Comparison of ENCODE assay signal across 9 mouse cellular contexts in genomic region chr2:25578796-25579736, GRCm38 (mm10). TPM values are rescaled to one million over a fixed set of nuclear protein-coding genes. Genes with fewer than 3 reads are reported as not detected.
A peak's percentile ranks its signal among the peaks of the same experiment; 100 is the strongest.
DNase-seq lines count a peak whose midpoint lies in the region; ATAC-seq and TF ChIP-seq lines count a peak whose summit lies in the region.
"Had no signal": no experiment of that assay in that cellular context is flagged by ENCODE, and none has a peak within 500 bp of the region (broad histone marks: within the 10 kb centered on the region; RNA-seq: fewer than 3 reads in every experiment).

No protein-coding gene starts in this region.

- peak; percentile 34 for DNase-seq in kidney, postnatal 10 days
- no peak for DNase-seq in kidney, adult 18-20 months
- DNase-seq in liver, postnatal 0 days = no peak
- DNase-seq in natural killer cell, adult 2 months (ENCODE audit: low spot score in 2 of 2) = no peak
- no peak for DNase-seq in urinary bladder, adult 18-20 months (ENCODE audit: low spot score in 2 of 2)
- no peak for DNase-seq in kidney, postnatal 25 days

- H3K9me3 ChIP-seq in forebrain, embryonic 15.5 days = no peaks in the 10 kb centered on the region
- H3K9me3 ChIP-seq in liver, postnatal 0 days (ENCODE audit: low read length) = no peaks in the 10 kb centered on the region
- H3K9me3 ChIP-seq: liver, embryonic 15.5 days had no signal

- H3K27me3 ChIP-seq in forebrain, embryonic 15.5 days = peaks cover 57% of the 10 kb centered on the region
- H3K27me3 ChIP-seq in liver, postnatal 0 days (ENCODE audit: insufficient read depth, low read length) = peaks cover 55% of the 10 kb centered on the region

- H3K36me3 ChIP-seq in forebrain, embryonic 15.5 days = peaks cover 6% of the 10 kb centered on the region
- peaks cover 7% of the 10 kb centered on the region for H3K36me3 ChIP-seq in liver, postnatal 0 days (replicated peaks; ENCODE audit: insufficient read depth, low read length)

- H3K4me1 ChIP-seq in brown adipose tissue, adult 24 weeks (ENCODE audit: control insufficient read depth, insufficient read depth, insufficient read length, low read length) = peaks cover 3% of the 10 kb centered on the region; the same call in 1 of the 2 replicates
- peaks cover 67% of the 10 kb centered on the region for H3K4me1 ChIP-seq in forebrain, embryonic 15.5 days
- H3K4me1 ChIP-seq in liver, postnatal 0 days (ENCODE audit: insufficient read depth) = peaks cover 41% of the 10 kb centered on the region

- no peak overlapping the region for H3K9ac ChIP-seq in forebrain, embryonic 15.5 days (replicated peaks)
- H3K9ac ChIP-seq in liver, postnatal 0 days (replicated peaks) = no peak overlapping the region
- H3K9ac ChIP-seq: liver, embryonic 15.5 days had no signal

- TF ChIP-seq EP300 in liver, postnatal 0 days (IDR thresholded peaks at IDR 0.05; ENCODE audit: low read depth) = no peak

- H3K4me2 ChIP-seq in forebrain, embryonic 15.5 days (replicated peaks) = peak overlapping the region; percentile 8; the same call in 1 of the 2 replicates
- 0 out of 2 replicates have a peak overlapping the region, but pooled peaks have one; percentile 9 for H3K4me2 ChIP-seq in liver, postnatal 0 days (ENCODE audit: low read depth, low read length)

- no peak for TF ChIP-seq CTCF in liver, postnatal 0 days (IDR thresholded peaks at IDR 0.05; ENCODE audit: low read depth)

- H3K27ac ChIP-seq in brown adipose tissue, adult 24 weeks (replicated peaks; ENCODE audit: low read depth, low read length) = no peak overlapping the region
- no peak overlapping the region for H3K27ac ChIP-seq in forebrain, embryonic 15.5 days (replicated peaks)
- H3K27ac ChIP-seq in liver, postnatal 0 days (ENCODE audit: low read depth) = no peak overlapping the region
- H3K27ac ChIP-seq: liver, embryonic 15.5 days had no signal

- H3K4me3 ChIP-seq in brown adipose tissue, adult 24 weeks (ENCODE audit: insufficient read depth, low read depth, low read length) = peak overlapping the region; percentile 7
- peak overlapping the region; percentile 22 for H3K4me3 ChIP-seq in forebrain, embryonic 15.5 days
- H3K4me3 ChIP-seq in liver, postnatal 0 days (ENCODE audit: low read depth, low read length) = peak overlapping the region; percentile 10; the same call in 1 of the 2 replicates

- 7% methylated on average over 77 of the region's 77 CpGs for WGBS in forebrain, embryonic 15.5 days
- WGBS in liver, postnatal 0 days (ENCODE audit: insufficient replicate concordance) = 6% methylated on average over 67 of the region's 77 CpGs

- no peak for ATAC-seq in forebrain, embryonic 15.5 days (replicated peaks)
- ATAC-seq in liver, postnatal 0 days = no peak

RNA-seq across cellular contexts. Expression of gene Ajm1, which starts 2.5 kb away (rescaled TPM):
- 0.44 TPM in 1 of 2 replicates, not detected in the other for polyA plus RNA-seq in brown adipose tissue, adult 24 weeks (2012; ENCODE audit: insufficient read depth, insufficient read length, missing spikeins)
- polyA plus RNA-seq in forebrain, embryonic 15.5 days (2015; fragmentation: Nextera tagmentation; extraction: Ambion mirVana) = 5.5 and 5.9 TPM in 2 replicates
- polyA plus RNA-seq in liver, postnatal 0 days (2015; fragmentation: Nextera tagmentation; extraction: Ambion mirVana) = 0.02 TPM in 1 of 2 replicates, not detected in the other
- polyA plus RNA-seq: liver, embryonic 15.5 days had no signal

RNA-seq across cellular contexts. Expression of gene Phpt1, which starts 4.0 kb away (rescaled TPM):
- polyA plus RNA-seq in brown adipose tissue, adult 24 weeks (2012; ENCODE audit: insufficient read depth, insufficient read length, missing spikeins) = 70.7 and 86.8 TPM in 2 replicates
- polyA plus RNA-seq in forebrain, embryonic 15.5 days (2015; fragmentation: Nextera tagmentation; extraction: Ambion mirVana) = 151 and 158 TPM in 2 replicates
- 44.7 and 46.1 TPM in 2 replicates for polyA plus RNA-seq in liver, postnatal 0 days (2015; fragmentation: Nextera tagmentation; extraction: Ambion mirVana)

RNA-seq across cellular contexts. Expression of gene Mamdc4, which starts 4.4 kb away (rescaled TPM):
- 0.36 and 0.54 TPM in 2 replicates for polyA plus RNA-seq in brown adipose tissue, adult 24 weeks (2012; ENCODE audit: insufficient read depth, insufficient read length, missing spikeins)
- 4.2 and 5.3 TPM in 2 replicates for polyA plus RNA-seq in forebrain, embryonic 15.5 days (2015; fragmentation: Nextera tagmentation; extraction: Ambion mirVana)
- 0.07 and 0.09 TPM in 2 replicates for polyA plus RNA-seq in liver, postnatal 0 days (2015; fragmentation: Nextera tagmentation; extraction: Ambion mirVana)

RNA-seq across cellular contexts. Expression of gene Edf1, which starts 21.4 kb away (rescaled TPM):
- 398 and 454 TPM in 2 replicates for polyA plus RNA-seq in brown adipose tissue, adult 24 weeks (2012; ENCODE audit: insufficient read depth, insufficient read length, missing spikeins)
- polyA plus RNA-seq in forebrain, embryonic 15.5 days (2015; fragmentation: Nextera tagmentation; extraction: Ambion mirVana) = 368 and 393 TPM in 2 replicates
- 263 and 268 TPM in 2 replicates for polyA plus RNA-seq in liver, postnatal 0 days (2015; fragmentation: Nextera tagmentation; extraction: Ambion mirVana)

RNA-seq across cellular contexts. Expression of gene Rabl6, which starts 29.3 kb away (rescaled TPM):
- 29.2 and 42.8 TPM in 2 replicates for polyA plus RNA-seq in brown adipose tissue, adult 24 weeks (2012; ENCODE audit: insufficient read depth, insufficient read length, missing spikeins)
- polyA plus RNA-seq in forebrain, embryonic 15.5 days (2015; fragmentation: Nextera tagmentation; extraction: Ambion mirVana) = 78.8 and 81.1 TPM in 2 replicates
- 11.0 and 13.5 TPM in 2 replicates for polyA plus RNA-seq in liver, postnatal 0 days (2015; fragmentation: Nextera tagmentation; extraction: Ambion mirVana)
